Mouse (Mus musculus) heart, postnatal 36 days (tissue): ENCODE results near the gene Gramd1b. TPM values are rescaled to one million over a fixed set of nuclear protein-coding genes. Genes with fewer than 3 reads are reported as not detected.
"Not testable (repeated sequence)": the region's sequence is repeated elsewhere in the genome, so short reads cannot be mapped to it uniquely, and the experiment has no call there.

Experiments used
- DNase-seq, 2 experiments: peaks; one replicate each; pipeline ENCODE4 v3.0.0; 2021 to 2022
- intact Hi-C: fragments of 180-260 bp; cut with DNase I; formaldehyde crosslinking; loops from one replicate; pipeline ENCODE4 v1.15.1; 2025
- total RNA-seq, 2 experiments: library from RNA; stranded (reverse); gene quantifications; 2 replicates each; pipeline ENCODE4 v1.2.3; 2021

The Gramd1b gene
- total RNA-seq, 2 experiments from 2014 or later: 19.7 to 20.8 TPM

DNA sequence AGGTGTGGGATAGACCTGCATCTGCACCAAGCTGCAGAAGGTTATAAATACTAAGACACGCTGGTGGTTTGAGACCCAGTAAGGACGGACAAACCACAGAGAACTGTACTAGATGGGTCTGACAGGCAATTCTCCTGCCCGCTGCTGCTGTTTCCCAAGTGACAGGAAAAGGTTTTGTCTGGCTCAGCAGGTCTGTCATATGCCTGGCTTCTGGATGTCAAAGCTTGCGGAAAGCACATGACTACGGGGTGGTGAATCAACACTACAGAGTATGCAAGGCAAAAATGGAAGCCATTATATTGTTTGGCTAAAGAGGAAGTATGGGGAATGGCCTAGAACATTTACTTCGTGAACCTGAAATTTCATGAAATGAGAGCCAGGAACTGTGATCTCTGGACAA is 10.1 kb downstream of the Gramd1b start:
- no peak for DNase-seq
- intact Hi-C loops: no loop called here

DNA sequence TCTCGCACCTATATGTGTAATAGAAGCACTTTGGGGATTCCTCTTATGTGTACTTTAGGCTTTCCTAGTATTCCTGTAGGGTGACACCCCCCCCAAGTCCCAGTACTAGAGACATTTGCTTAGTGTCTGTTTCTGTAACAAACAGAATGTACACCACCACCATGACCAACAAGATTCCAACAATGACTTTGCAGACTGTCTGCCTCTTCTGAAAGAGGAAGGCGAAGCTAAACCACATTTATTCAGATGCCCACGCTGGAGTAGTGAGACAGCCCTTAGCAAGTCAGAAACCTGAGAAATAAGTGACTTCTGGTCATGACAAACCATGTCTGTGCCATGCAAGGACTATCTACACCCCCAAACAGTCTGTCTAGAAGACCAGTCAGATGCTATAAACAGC is 11.9 kb downstream of the Gramd1b start:
- intact Hi-C loops: no loop called here
- no peak for DNase-seq

- no peak for DNase-seq
- intact Hi-C loops: no loop called here
Measured at GRCm38 (mm10) chr9:40511970-40512369, 19.2 kb downstream of the Gramd1b start.

- no peak for DNase-seq
- intact Hi-C loops: no loop called here
Measured at GRCm38 (mm10) chr9:40509479-40509878, 21.7 kb downstream of the Gramd1b start.

- no peak for DNase-seq
- intact Hi-C loops: no loop called here
Measured at GRCm38 (mm10) chr9:40506576-40506975, 24.6 kb downstream of the Gramd1b start.

- no peak for DNase-seq
- intact Hi-C loops: no loop called here
Measured at GRCm38 (mm10) chr9:40505471-40506312, 25.5 kb downstream of the Gramd1b start.

DNA sequence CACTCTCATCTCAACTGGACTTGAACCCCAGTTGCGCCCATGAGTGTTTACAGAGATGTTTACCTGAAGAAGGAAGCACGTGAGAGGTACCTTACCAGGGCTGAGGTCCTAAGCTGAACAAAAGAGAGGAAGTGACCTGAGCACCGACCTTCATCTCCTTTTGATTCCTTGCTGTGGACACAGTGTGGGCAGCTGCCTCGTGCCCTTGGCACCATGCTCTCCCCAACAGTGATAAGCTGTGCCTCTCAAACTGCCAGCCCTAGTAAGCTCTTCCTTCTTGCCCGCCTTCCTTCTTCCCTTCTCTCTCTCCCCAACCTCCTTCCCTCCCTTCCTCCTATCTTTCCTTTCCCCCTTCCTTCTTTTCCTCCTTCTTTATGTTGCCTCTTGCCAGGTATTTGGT is 26.3 kb downstream of the Gramd1b start:
- no peak for DNase-seq
- intact Hi-C loops: no loop called here

- intact Hi-C loops: no loop called here
- DNase-seq: no peak
Measured at GRCm38 (mm10) chr9:40500691-40501090, 30.5 kb downstream of the Gramd1b start.

DNA sequence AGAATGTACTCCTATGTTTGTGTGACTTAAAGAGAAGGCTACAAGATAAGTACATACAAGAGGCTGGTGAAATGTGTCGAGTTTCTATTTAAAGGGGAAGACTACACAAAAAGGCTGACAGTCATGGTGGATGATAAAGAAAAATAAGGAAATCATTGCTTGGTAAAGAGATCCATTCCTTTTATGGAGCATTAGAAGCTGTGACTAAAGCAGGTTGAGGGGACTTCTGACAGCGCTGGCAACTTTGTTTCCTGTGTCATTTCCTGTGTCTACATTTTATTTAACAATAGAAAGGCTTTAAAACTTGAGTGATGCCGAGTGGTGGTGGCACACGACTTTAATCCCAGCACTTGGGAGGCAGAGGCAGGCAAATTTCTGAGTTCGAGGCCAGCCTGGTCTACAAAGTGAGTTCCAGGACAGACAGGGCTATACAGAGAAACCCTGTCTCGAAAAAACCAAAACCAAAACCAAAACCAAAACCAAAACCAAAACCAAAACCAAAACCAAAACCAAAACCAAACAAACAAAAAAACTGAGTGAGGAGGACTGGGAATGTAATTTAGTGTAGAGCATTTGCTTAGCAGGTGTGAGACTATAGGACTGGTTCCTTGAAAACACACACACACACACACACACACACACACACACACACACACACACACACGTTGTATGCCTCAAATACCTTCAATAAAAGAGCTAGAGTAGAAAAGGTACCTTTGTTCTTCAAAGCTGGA is 48.7 kb downstream of the Gramd1b start:
- intact Hi-C loops, DNase-seq: not testable (repeated sequence)

GRCm38 (mm10) chr9:40481271-40481670 is 49.9 kb downstream of the Gramd1b start:
- intact Hi-C loops: no loop called here
- no peak for DNase-seq

DNA sequence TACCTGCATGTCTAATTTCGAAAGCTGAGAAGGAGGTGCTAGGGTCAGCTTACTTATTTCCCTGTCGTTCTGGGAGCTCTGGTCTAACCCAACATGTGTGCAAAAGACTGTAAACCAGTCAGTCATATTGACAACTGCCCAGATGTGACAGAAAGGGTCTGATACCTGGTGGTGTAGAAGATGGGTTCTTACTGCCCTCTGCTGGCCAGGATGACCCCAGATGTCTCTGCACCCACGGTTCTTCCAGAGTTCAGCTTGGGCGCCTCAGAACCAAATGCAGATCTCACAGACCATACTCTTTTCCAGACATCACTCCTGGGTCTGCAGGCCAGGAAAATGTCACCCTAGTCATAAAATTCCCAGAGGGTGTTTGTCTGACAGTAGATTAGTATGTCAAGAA is 51.9 kb downstream of the Gramd1b start:
- peak; percentile 62 to 73 for DNase-seq
- intact Hi-C loops: loop anchor here (1.0 to 5.0 kb wide), 3 partner anchors 64 to 252 kb away; no protein-coding TSS in a partner anchor

GRCm38 (mm10) chr9:40478146-40478900 is 52.9 kb downstream of the Gramd1b start:
- intact Hi-C loops: loop anchor here (5.0 kb wide), 2 partner anchors 146 to 251 kb away; no protein-coding TSS in a partner anchor
- no peak for DNase-seq

- intact Hi-C loops: loop anchor here (5.0 kb wide), 2 partner anchors 145 to 250 kb away; no protein-coding TSS in a partner anchor
- DNase-seq: no peak
Measured at GRCm38 (mm10) chr9:40477611-40478010, 53.6 kb downstream of the Gramd1b start.

- no peak for DNase-seq
- intact Hi-C loops: loop anchor here (5.0 kb wide), 2 partner anchors 144 to 249 kb away; no protein-coding TSS in a partner anchor
Measured at GRCm38 (mm10) chr9:40476098-40476497, 55.1 kb downstream of the Gramd1b start.

- no peak for DNase-seq
- intact Hi-C loops: no loop called here
Measured at GRCm38 (mm10) chr9:40472961-40473510, 58.1 kb downstream of the Gramd1b start.

GRCm38 (mm10) chr9:40469403-40470137 is 61.6 kb downstream of the Gramd1b start:
- intact Hi-C loops: no loop called here
- DNase-seq: no peak

- intact Hi-C loops: no loop called here
- no peak for DNase-seq
Measured at GRCm38 (mm10) chr9:40466782-40467181, 64.4 kb downstream of the Gramd1b start.

DNA sequence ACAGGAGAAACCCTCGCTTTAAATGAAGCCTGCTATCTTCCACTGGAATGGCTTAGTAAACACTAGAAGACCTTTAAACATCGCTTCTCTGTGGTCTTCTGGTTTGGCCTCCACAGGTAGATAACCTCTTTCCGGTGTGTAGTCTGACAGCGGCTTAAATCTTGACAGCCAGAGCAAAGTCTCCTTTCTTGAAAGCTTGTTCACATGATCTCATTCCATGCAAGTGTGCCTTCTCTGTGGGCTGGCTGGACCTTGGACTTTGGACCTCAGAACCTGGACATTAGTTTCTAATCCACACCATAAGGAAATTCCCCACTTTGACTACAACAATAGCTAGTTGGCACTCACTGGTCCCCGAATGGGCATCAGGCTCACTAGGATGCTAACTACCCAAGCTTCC is 65.6 kb downstream of the Gramd1b start:
- DNase-seq: no peak
- intact Hi-C loops: no loop called here

GRCm38 (mm10) chr9:40462401-40462800 is 68.8 kb downstream of the Gramd1b start:
- intact Hi-C loops: no loop called here
- no peak for DNase-seq

DNA sequence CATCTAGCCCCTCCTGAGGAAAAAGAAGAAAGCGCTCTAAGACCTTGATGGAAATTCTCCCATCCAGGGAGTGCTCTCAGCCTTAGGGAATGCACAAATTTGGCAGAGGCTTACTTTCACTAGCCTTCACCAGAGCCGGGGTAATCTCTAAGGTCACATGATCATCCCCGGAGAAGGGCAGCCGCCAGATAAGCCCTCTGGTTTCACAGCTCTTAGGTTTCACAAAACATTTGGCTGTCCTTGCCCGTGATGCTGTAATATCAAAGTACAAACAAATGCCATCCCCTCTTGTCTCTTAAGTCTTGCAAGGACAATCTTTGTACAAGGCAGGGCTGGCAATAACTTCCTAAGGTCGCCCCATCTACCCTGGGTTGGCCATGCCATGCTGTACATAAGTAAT is 70.4 kb downstream of the Gramd1b start:
- intact Hi-C loops: no loop called here
- DNase-seq: peak in 1 of 2 experiments; percentile 25
